Mouse (Mus musculus) 3T3-L1 (cell line): Measurements from ENCODE around the gene Abhd16a.

Source experiments
- DNase-seq: peaks from one replicate; pipeline ENCODE4 v3.0.0-alpha.2; 2015; ENCODE audit warnings: low read depth, low spot score

Abhd16a gene

DNA sequence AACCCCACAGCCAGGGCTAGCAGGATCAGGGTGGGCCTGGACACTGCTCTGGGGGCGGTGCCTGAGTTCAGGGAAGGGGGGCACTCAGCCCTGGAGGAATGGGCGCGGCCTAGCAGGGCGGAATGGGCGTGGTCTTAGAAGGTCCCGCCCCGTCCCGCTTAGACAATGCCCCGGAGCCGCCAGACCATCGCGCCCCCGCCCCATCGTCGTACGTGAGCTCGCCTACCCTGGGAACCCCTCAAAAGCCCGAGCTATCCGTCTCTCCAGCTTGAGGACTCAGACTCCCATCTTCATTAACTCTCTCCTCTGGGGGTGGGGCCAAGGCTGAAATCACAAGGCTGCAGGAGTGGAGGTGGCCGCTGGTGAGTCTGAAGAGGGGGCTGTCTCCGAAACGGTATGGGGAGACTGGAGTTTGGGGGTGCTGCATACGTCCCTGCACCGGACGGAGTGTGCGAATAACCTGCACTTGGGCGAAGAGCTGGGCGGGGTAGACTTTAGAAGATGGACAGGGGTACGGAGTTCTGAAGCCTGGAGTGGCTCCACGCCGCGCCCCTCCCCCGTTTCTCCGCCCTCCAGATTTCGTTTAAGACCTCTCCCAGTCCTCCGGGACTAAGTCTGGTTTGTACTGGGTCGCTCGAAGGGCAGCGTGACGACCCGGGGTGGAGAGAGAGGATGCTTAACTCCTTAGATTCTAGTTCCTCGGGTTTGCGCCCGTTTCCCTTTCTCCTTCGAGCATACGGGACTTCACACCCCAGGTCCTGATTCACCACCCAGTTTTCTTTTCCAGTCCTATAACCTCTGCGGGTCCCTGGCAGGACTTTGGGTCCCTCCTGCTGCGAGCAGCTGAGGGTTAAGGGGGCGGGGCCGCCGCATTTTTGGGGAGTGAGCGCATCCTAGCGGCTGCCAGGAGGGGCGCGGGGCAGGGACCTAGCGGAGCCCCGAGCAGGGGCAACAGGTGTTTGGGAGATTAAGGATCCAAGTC lies 29.9 kb upstream of the Abhd16a start, which contains the start of gene Ddah2:
TSS of gene Ddah2 (plus strand) at position 125 of the 982 bp plus-strand sequence.
- DNase-seq: peak; percentile 89

DNA sequence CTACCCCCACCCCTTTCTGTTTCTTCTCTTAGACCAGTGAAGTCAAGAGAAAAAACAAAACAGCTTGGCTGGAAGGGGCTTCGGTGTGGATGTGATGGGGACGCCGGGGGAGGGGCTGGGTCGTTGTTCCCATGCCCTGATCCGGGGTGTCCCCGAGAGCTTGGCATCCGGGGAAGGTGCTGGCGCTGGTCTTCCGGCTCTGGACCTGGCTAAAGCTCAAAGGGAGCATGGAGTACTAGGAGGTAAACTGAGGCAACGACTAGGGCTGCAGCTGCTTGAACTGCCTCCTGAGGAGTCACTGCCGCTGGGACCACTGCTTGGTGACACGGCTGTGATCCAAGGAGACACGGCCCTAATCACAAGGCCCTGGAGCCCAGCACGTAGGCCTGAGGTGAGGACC lies 29.0 kb upstream of the Abhd16a start:
- no peak for DNase-seq

DNA sequence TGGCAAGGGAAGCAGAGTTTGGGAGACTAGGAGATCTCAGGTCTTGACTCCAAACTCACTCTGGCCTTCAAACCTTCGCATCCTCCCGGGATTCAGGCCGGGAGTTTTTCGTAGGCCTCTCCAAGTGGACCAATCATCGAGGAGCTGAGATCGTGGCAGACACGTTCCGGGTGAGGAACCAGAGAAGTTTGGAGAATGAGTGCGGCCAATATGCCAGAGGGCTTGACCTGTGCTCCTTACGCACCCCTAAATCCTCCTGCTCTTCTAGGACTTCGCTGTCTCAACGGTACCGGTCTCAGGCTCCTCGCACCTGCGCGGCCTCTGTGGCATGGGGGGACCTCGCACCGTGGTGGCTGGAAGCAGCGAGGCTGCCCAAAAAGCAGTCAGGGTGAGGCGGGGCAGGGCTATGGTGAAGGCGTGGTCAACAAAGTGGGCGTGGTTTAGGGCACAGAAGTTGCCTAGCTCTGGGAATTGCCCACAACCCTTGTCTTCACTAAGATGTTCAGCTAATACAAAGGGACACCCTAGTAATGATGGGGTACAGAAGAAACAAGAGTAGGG lies 28.2 kb upstream of the Abhd16a start:
- DNase-seq: peak; percentile 48

DNA sequence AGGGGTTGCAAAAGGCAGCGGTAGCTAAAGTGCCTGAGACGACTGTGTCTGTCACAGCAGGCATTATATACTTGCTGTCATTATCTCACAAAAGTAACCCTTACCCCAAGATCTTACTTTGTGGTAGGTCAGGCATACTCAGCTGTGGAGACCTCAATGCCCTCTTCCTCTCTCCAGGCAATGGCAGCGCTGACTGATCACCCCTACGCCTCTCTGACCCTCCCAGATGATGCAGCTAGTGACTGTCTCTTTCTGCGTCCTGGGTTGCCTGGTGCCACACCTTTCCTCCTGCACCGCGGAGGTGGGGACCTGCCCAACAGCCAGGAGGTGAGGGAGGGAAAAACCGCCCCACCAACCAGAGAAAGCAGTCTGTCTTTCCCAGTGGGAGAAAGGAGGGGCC lies 27.8 kb upstream of the Abhd16a start:
- no peak for DNase-seq

DNA sequence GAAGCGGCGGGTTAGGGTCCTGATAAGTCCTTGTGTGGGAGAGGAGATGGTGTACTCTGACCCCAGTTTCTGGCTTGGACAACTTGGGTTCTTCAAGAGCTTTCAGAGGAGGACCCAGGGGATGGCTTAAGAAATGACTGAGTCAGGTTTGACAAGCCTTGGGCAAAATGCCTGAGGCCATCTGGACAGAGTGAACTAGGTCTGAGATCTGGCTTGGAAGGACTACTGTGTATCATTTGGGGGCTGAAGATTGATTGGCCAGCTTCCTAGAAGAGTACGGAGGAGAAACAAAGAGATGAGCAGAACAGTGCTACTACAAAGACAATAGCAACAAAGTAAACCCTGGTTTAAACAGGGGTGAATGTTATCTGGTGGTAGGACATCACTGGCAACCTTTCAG lies 25.6 kb upstream of the Abhd16a start:
- DNase-seq: peak; percentile 44

DNA sequence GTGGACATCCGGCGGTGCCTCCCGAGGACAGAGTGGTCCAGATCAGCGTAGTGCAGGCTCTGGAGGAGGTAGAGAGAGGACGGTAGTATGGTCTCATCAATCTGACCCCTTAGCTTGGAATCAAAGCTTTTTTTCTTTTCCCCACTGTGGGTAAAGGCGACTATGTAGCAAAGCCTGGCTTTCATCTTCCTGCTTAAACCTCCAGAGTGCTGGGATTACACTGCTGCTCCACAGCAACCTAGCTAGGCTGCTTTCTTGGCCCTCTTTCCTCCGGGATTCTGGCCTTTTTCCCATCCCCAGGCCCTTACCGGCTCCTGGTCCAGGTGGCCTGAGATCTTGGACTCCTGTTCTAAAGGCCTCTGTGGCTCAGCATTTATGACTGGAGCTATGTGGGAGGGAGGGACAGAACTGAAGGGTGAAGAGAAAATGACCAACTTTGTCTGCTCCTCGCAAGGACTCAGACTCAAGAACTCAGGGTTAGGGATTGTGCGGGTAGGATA lies 24.6 kb upstream of the Abhd16a start:
- no peak for DNase-seq

DNA sequence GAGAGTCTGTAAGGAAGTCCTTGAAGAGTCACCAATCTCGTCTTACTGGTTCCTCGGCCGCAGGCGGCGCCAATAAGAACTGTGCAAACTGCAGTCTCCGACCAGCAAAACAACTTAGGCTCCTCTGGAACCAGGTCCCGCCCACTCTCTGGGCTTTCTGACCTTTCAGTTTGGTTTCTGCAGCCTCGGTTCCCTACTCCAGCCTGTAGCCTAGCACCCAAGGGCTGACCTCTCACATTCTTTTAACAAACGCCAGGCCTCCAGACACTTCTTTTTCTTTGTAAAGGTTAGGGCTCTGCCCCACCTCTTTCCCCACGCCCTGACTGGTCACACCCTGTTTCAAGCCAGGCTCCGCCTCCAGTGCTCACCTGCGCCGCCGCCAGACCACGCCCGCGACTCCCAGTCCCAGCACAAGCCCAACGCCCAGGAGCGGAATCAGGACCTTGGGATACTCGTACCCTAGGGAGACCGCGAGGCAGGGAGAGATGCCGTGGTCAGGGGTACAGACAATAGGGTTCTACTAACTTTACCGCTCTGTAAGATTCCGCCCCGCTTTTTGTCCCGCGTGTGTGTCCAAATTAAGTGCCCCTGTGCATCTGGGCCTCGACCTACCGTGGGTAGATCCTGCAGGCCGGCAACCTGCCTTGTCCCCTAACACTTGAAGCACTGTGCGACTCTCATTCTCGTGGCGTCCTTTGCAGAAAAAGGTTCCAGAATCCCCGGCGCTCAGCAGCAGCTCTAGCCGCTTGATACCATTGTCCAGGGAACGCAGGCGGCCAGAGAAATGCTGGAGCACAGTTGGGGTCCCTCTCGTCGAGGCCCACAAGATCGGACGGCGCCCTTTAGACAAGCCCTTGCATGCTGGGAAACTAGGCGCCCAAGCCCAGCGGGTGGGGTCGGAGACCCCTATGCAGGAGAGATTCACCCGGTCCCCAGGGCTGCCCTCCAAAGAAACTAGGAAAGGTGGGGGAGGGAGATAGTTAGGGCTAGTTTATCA lies 23.8 kb upstream of the Abhd16a start, which contains the start of gene Ly6g6c:
TSS of gene Ly6g6c (plus strand) at position 438 of the 997 bp plus-strand sequence.
- no peak for DNase-seq

DNA sequence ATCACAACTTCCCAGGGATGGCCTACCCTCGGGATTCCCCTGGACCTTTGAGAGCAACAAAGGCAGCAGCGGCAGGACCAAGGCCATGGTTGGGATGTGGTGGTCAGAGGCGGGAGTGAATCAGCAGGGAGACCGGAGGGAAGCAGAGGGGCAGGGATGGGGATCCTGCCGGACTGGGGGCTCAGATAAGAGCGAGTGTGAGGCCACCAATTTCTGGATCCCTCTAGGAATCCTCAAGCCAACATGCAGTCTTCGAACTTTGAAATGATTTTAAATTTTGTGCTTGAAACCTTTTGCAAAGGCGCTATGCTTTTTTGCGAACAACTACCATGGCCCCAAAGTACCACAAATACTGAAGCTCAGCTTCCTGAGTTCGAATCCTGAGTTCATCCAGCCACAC lies 23.0 kb upstream of the Abhd16a start, which contains the start of gene Mpig6b:
TSS of gene Mpig6b (minus strand) at position 101 of the 400 bp plus-strand sequence.
- DNase-seq: no peak

DNA sequence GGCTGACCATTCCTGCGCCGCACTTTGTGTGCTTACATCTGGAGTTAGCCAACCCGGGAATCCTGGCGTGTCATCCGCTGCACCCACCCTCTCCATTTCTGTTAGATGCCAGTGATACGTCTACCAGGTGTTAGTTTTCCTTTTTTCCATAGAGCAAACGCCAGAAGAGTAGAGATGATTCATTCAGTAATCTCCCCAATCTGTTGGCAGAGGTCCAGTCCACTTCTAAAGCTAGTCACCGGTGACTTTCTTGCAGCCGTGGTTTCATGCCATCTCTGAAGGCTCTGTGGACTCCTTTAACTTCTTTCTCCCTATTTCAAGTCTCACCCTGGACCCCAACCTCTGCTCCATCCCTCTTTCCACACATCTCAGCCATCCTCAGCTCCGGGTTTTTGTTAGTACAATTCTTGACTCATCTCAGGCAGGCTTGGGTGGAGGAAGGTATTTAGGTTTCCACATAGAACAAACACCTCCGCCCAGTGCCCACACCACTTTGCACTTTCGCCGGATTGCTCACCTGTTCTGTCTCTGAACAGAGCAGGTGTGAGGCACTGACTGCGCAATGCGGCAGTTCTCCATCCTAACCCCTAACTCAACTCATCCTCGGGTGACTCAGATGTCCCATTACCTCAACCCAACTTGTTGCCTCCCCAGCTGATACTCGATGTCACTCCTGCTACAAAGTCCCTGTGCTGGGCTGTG lies 20.7 kb upstream of the Abhd16a start:
- DNase-seq: peak; percentile 43

DNA sequence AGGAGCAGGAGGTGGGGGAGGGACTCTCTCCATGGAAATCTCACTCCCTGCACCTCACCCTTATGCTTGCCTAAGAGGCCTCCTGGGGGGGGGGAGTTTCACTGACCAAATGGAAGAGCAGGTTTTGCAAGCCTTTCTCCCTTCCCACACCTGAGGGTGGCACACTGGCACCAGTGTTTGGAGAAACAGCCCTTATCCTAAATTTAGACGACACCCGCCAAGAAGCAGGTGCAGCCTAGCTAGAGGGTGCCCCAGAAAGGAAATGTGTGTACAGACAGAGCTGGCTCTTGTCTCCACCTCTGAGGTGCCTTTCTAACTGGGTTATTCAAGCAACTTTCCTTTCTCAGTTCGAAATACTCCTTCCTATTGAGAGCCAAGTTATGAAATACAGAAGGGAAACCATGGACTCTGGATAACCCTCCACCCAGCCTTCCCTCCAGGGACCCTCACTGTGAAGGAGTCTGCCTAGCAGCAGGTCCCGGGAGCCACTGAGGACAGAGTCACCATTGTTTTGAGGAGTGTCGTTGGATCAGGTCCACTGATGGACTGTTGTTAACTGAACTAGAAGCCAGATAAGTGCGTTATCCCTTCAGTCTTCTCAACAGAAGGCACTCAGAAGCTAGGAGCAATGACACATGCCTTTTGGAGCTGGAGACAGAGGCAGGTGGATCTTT lies 18.4 kb upstream of the Abhd16a start:
- DNase-seq: no peak

DNA sequence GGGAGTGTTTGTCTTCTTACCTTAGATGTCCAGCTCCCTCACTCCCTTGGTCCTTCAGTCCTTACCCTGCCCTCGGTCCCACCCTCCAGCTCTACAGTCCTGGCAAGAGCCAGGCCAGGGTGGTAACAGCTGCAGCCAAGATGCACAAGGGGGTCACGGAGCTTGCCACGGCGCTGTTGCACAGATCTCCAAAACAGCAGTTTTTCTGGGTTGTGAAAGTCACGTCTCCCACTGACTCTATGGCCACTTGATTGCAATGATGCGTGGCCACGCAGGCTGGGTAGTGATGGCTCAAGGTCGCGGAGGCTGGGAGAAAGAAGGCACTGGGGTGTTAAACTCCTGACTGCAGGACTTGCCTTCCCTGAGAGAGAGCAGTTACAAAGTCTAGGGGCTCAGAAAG lies 17.6 kb upstream of the Abhd16a start:
- no peak for DNase-seq

DNA sequence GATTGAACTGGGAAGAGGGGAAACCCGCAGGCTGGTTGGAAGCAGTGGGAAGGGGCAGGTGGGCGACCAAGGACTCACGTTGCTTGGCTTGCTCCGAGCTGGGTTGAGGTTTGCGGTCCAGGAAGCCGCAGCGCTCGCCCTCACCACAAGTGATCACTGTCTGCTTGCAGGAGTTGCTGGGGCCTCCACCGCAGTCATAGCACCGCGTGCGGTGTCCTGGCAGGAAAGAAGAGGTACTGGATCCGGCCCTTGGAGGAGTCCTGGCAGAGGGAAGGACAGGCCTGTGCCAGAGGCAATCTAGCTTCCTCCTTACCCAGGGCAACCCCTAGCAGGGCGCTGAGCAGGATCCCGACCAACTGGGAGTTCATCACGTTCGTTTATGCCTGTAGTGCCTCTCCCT lies 15.0 kb upstream of the Abhd16a start:
- no peak for DNase-seq

DNA sequence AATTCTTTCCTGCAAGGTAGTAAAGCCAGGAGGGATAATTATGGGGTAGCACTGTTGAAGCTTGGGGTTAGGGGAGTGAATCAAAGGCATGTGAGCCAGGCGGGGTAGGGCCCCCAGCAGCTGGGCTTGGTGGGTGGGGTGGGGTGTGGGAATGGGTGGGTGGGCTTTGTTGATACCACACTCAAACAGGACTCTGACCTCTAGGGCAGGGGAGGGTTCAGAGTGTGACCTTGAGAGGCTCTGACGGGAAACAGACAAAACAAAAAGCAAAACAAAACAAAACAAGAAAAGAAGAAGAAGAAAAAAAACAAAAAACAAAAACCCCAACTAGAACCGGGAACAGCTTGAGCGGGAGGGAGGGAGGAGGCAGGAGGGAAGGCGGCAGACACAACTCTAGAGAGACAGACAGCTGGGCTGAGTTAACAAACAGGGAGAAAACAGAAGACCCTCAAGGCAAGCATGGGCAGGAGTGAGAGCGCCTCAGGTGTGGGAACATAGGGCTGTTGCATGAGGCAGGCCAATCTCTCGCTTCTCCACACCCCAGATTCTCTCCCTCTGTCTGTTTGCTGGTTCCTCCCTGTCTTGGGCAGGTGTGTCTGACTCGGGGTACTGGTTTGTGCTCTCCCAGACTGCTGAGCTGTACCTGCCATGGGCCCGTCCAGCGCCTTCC lies 12.4 kb upstream of the Abhd16a start, which contains the start of gene Ly6g6e:
TSS of gene Ly6g6e (plus strand) at position 396 of the 670 bp plus-strand sequence.
- DNase-seq: no peak

DNA sequence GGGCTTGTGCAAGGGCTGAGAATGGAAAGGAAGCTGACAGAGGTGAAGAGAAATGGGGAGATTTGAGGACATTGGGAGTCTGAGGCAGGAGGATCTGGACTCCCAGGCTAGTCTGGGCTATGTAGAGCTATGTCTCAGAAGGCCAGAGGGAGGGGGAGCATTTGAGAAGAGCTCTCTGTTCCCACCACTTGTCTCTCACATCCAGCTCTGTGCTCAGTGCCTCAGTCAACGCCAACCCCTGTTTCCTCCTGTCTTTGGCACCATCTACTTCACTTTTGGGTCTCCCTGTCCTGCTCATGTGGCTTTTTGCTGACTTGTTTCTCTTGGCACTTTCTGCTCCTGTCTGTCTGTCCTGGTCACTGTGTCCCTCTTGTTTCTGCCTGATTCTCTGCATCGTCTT lies 11.8 kb upstream of the Abhd16a start:
- DNase-seq: no peak

DNA sequence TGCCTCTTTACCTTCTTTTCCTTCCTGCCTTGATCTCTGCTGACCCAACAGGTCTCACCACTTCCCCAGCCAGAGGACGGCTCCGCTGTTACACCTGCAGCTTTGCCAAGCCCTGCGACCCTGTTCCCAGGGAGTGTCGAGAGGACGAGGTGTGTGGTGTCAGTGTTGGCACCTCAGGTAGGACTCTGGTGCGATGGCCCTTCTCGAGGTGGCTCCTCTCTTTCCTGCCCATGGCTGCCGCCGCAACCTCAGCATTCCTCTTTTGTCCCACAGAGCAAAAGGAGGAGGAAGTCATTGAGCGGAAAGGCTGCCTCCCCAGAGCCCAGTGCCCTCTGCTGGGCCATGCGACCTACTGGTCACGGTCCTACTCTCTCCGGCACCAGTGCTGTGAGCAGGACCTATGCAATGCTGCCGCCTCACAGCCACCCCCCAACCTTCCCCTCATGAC lies 11.3 kb upstream of the Abhd16a start, which contains the start of gene Ly6g6d:
TSS of gene Ly6g6d (minus strand) at position 280 of the 448 bp plus-strand sequence.
- no peak for DNase-seq

DNA sequence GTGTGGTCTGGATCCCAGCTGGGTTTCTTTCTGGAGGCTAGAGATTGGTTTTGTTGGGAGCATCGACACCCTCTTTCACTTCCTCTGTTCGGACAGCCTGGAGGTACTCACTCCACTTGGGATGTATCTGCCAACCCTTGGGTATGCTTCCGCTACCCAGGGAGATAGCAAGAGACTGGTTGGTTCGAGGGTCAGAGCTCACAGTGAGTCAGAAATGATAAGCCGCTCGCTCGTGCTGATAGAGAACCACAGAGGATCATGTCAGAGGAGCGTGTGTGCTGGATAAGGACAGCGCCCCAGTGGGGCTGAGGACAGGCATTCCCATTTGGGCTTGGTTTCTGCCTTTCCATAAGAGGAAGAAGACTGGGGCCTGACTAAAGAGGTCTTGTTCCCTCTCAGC lies 9.3 kb upstream of the Abhd16a start:
- no peak for DNase-seq

DNA sequence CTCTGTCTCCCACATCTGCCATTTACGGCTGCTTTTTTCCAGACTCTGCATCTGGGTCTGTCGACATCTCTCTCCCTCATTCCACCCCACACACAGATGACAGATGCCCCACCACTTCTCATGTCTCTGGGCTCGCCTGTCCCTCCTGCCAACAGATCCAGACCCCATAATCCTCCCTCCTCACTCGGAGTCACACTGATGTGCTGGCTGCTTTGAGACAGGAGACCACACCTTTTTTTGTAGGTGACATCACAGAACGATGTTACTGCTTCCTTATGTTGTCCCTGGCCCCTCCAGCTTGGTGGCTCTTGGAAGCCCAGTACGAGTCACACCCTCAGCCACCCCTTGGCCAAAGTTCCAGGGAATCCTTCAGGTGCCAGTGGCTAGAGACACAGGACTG lies 8.8 kb upstream of the Abhd16a start:
- DNase-seq: no peak

DNA sequence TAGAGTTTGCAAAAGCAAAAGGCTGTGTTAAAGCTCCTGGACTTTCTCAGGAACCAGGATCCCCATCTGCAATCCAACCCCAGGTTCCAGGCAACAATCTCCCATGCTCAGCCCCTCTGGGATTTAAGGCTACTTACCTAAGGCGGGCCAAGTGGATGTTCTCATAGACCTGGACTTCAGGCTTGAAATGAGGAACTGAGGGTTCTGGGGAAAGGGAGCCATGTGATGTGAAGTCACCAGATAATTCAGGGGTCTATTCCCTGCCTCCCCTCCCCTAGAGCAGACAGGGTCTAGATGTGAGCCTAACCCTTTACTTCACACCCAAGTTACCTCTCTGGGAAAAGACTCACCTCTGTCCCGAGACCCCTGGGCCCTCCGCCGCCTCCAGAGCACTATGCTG lies 8.4 kb upstream of the Abhd16a start:
- no peak for DNase-seq

DNA sequence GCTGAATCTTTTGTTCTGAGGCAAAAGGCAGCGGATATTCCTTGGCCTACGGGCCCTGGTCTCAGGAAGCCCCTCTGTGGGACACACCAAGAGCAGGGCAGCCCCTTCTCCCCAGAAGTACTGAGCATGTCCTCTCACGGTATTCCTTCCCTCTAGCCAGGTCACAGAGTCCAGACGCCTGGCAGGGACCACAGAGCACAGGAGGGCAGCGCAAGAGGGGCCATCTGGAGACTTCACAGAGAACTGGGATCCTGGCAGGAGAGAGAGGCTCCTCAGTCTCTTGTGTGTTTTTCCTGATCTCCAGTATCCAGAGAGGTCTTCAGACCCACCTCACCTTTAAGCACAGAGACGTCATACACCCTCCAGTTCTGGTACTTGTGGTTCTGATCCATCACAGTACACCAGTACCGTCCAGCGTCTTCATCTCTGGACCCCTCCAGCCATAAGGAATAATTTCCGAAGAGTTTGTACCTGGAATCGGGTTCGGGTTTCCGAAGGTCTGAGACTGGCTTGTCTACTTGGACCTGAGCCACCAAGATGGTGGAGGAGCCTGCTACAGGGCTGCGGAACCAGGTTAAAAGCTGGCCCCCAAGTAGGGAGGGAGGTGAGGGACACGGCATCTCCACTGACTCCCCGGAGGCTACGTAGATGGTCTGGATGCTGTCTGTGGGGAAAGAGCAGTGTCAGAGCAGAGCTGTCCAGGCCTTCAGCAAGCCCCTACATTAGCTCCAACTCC lies 6.1 kb upstream of the Abhd16a start:
- DNase-seq: no peak
